9 mouse cellular contexts compared by ENCODE assay signal in genomic region chr5:120680918-120681317, GRCm38 (mm10). TPM values are rescaled to one million over a fixed set of nuclear protein-coding genes. Genes with fewer than 3 reads are reported as not detected.
DNase-seq lines count a peak whose midpoint lies in the region; ATAC-seq and TF ChIP-seq lines count a peak whose summit lies in the region.
"Had no signal": no experiment of that assay in that cellular context is flagged by ENCODE, and none has a peak within 500 bp of the region (broad histone marks: within the 10 kb centered on the region; RNA-seq: fewer than 3 reads in every experiment).

No protein-coding gene starts in this region.

- no peak overlapping the region for H3K27ac ChIP-seq in lung, embryonic 14.5 days (ENCODE audit: low read depth)
- H3K27ac ChIP-seq in embryonic facial prominence, embryonic 13.5 days = no peak overlapping the region
- 0 out of 2 replicates have a peak overlapping the region, but pooled peaks have one; percentile 68 for H3K27ac ChIP-seq in hindbrain, embryonic 12.5 days
- peak overlapping the region; percentile 93; the same call in 1 of the 2 replicates for H3K27ac ChIP-seq in midbrain, embryonic 14.5 days (replicated peaks; ENCODE audit: low read depth, low read length)
- no peak overlapping the region for H3K27ac ChIP-seq in thymus, adult 2 months (ENCODE audit: control insufficient read depth, insufficient read depth, low read length)

- H3K9ac ChIP-seq in lung, embryonic 14.5 days = no peak overlapping the region
- H3K9ac ChIP-seq in embryonic facial prominence, embryonic 13.5 days = no peak overlapping the region
- H3K9ac ChIP-seq in hindbrain, embryonic 12.5 days = no peak overlapping the region
- H3K9ac ChIP-seq in midbrain, embryonic 14.5 days (replicated peaks; ENCODE audit: low read length) = no peak overlapping the region

- no peak for TF ChIP-seq CTCF in lung, embryonic 14.5 days (IDR thresholded peaks at IDR 0.05; ENCODE audit: low read depth)
- TF ChIP-seq CTCF in lung, adult 2 months (IDR thresholded peaks at IDR 0.05; ENCODE audit: insufficient read depth, low read length) = no peak
- no peak for TF ChIP-seq CTCF in thymus, adult 2 months (IDR thresholded peaks at IDR 0.05; ENCODE audit: borderline replicate concordance, control insufficient read depth, extremely low read depth, insufficient read depth, low read length, poor library complexity)

- 84% methylated on average over 18 of the region's 18 CpGs for WGBS in lung, embryonic 14.5 days
- WGBS in lung, adult 2 months = 85% methylated on average over 18 of the region's 18 CpGs
- 85% methylated on average over 18 of the region's 18 CpGs for WGBS in embryonic facial prominence, embryonic 13.5 days
- 83% methylated on average over 18 of the region's 18 CpGs for WGBS in hindbrain, embryonic 12.5 days
- 84% methylated on average over 18 of the region's 18 CpGs for WGBS in midbrain, embryonic 14.5 days
- WGBS in thymus, adult 2 months = 94% methylated on average over 18 of the region's 18 CpGs

- H3K27me3 ChIP-seq in lung, embryonic 14.5 days (ENCODE audit: insufficient read depth, low read length) = peaks cover 22% of the 10 kb centered on the region
- H3K27me3 ChIP-seq in embryonic facial prominence, embryonic 13.5 days = peaks cover 45% of the 10 kb centered on the region
- H3K27me3 ChIP-seq in hindbrain, embryonic 12.5 days = peaks cover 42% of the 10 kb centered on the region
- H3K27me3 ChIP-seq in midbrain, embryonic 14.5 days (ENCODE audit: control insufficient read depth, insufficient read depth, low read length) = peaks cover 18% of the 10 kb centered on the region
- H3K27me3 ChIP-seq in thymus, adult 2 months (ENCODE audit: control insufficient read depth, insufficient read depth, low read length) = no peaks in the 10 kb centered on the region

- no peak overlapping the region for H3K4me3 ChIP-seq in lung, embryonic 14.5 days (ENCODE audit: low read depth, low read length)
- no peak overlapping the region for H3K4me3 ChIP-seq in lung, adult 2 months (replicated peaks; ENCODE audit: extremely low read depth, low read depth, low read length)
- no peak overlapping the region for H3K4me3 ChIP-seq in embryonic facial prominence, embryonic 13.5 days
- no peak overlapping the region for H3K4me3 ChIP-seq in hindbrain, embryonic 12.5 days
- no peak overlapping the region for H3K4me3 ChIP-seq in midbrain, embryonic 14.5 days (replicated peaks; ENCODE audit: low read depth, low read length)
- no peak overlapping the region for H3K4me3 ChIP-seq in thymus, adult 2 months (ENCODE audit: control insufficient read depth, insufficient read depth, low read length)

- peaks cover 2% of the 10 kb centered on the region for H3K4me1 ChIP-seq in lung, embryonic 14.5 days (ENCODE audit: insufficient read depth)
- H3K4me1 ChIP-seq in lung, adult 2 months (ENCODE audit: control insufficient read depth, insufficient read depth, low read length) = no peaks in the 10 kb centered on the region
- H3K4me1 ChIP-seq in embryonic facial prominence, embryonic 13.5 days = peaks cover 25% of the 10 kb centered on the region
- H3K4me1 ChIP-seq in hindbrain, embryonic 12.5 days = peaks cover 28% of the 10 kb centered on the region
- peaks cover 17% of the 10 kb centered on the region for H3K4me1 ChIP-seq in midbrain, embryonic 14.5 days (ENCODE audit: control insufficient read depth, insufficient read depth, low read length)
- peaks cover 43% of the 10 kb centered on the region for H3K4me1 ChIP-seq in thymus, adult 2 months (replicated peaks; ENCODE audit: control insufficient read depth, insufficient read depth, low read length)

- no peaks in the 10 kb centered on the region for H3K9me3 ChIP-seq in lung, embryonic 14.5 days (ENCODE audit: low read depth, low read length)
- 0 out of 2 replicates have a peak, but pooled peaks cover 4% of the 10 kb centered on the region for H3K9me3 ChIP-seq in embryonic facial prominence, embryonic 13.5 days
- no peaks in the 10 kb centered on the region for H3K9me3 ChIP-seq in hindbrain, embryonic 12.5 days (replicated peaks)
- H3K9me3 ChIP-seq in midbrain, embryonic 14.5 days (ENCODE audit: control insufficient read depth, low read length) = no peaks in the 10 kb centered on the region

- no peak for ATAC-seq in lung, embryonic 14.5 days (ENCODE audit: insufficient read depth)
- ATAC-seq in embryonic facial prominence, embryonic 13.5 days (ENCODE audit: insufficient number of reproducible peaks, insufficient read depth, low FRiP score, low TSS enrichment, low read depth) = no peak
- no peak for ATAC-seq in hindbrain, embryonic 12.5 days (ENCODE audit: low FRiP score)
- ATAC-seq in midbrain, embryonic 14.5 days (ENCODE audit: low FRiP score, low TSS enrichment) = no peak

- TF ChIP-seq POLR2A in lung, adult 2 months (IDR thresholded peaks at IDR 0.05; ENCODE audit: borderline replicate concordance, extremely low read depth, low read depth, low read length) = no peak
- TF ChIP-seq POLR2A in thymus, adult 2 months (IDR thresholded peaks at IDR 0.05; ENCODE audit: control insufficient read depth, extremely low read depth, insufficient read depth, low read length, poor library complexity) = no peak

- DNase-seq in lung, embryonic 14.5 days = no peak
- no peak for DNase-seq in lung, adult 2 months
- DNase-seq in midbrain, embryonic 14.5 days = no peak
- DNase-seq in adrenal gland, adult (ENCODE audit: inconsistent age in 2 of 2, low spot score in 1 of 2) = no peak
- no peak for DNase-seq in thymus, adult 2 months
- no peak for DNase-seq in frontal cortex, postnatal 25 days (ENCODE audit: low spot score in 2 of 2)

- no peaks in the 10 kb centered on the region for H3K36me3 ChIP-seq in lung, embryonic 14.5 days (ENCODE audit: insufficient read depth)
- no peaks in the 10 kb centered on the region for H3K36me3 ChIP-seq in embryonic facial prominence, embryonic 13.5 days
- H3K36me3 ChIP-seq in hindbrain, embryonic 12.5 days = no peaks in the 10 kb centered on the region
- H3K36me3 ChIP-seq in midbrain, embryonic 14.5 days (ENCODE audit: control insufficient read depth, insufficient read depth, low read length) = peaks cover 28% of the 10 kb centered on the region
- H3K36me3 ChIP-seq in thymus, adult 2 months (ENCODE audit: control insufficient read depth, insufficient read depth, low read length) = no peaks in the 10 kb centered on the region

- H3K4me2 ChIP-seq in lung, embryonic 14.5 days = peak overlapping the region; percentile 67; the same call in 1 of the 2 replicates
- H3K4me2 ChIP-seq in embryonic facial prominence, embryonic 13.5 days = 0 out of 2 replicates have a peak overlapping the region, but pooled peaks have one; percentile 62
- H3K4me2 ChIP-seq in hindbrain, embryonic 12.5 days (replicated peaks) = peak overlapping the region; percentile 64; the same call in 1 of the 2 replicates
- H3K4me2 ChIP-seq in midbrain, embryonic 14.5 days (ENCODE audit: low read length) = peak overlapping the region; percentile 55

RNA-seq across cellular contexts. Expression of gene Dtx1, which starts 30.8 kb away (rescaled TPM):
- polyA plus RNA-seq in lung, embryonic 14.5 days (2014; fragmentation: Nextera tagmentation; extraction: Ambion mirVana) = 2.2 and 2.8 TPM in 2 replicates
- polyA plus RNA-seq in lung, adult 2 months (2012; rRNA removed) = 6.1 and 7.8 TPM in 2 replicates
- 6.2 and 7.2 TPM in 2 replicates for polyA plus RNA-seq in embryonic facial prominence, embryonic 13.5 days (2015; fragmentation: Nextera tagmentation; extraction: Ambion mirVana)
- polyA plus RNA-seq in hindbrain, embryonic 12.5 days (2016; fragmentation: Nextera tagmentation; extraction: Ambion mirVana) = 23.0 and 25.6 TPM in 2 replicates
- 50.0 and 61.4 TPM in 2 replicates for polyA plus RNA-seq in midbrain, embryonic 14.5 days (2014; fragmentation: Nextera tagmentation; extraction: Ambion mirVana)
- 60.6 and 66.6 TPM in 2 replicates for polyA plus RNA-seq in thymus, adult 2 months (2012; rRNA removed)

RNA-seq across cellular contexts. Expression of gene Rasal1, which starts 32.3 kb away (rescaled TPM):
- 0.15 TPM in 1 of 2 replicates, not detected in the other for polyA plus RNA-seq in lung, embryonic 14.5 days (2014; fragmentation: Nextera tagmentation; extraction: Ambion mirVana)
- 0.80 and 1.6 TPM in 2 replicates for polyA plus RNA-seq in lung, adult 2 months (2012; rRNA removed)
- polyA plus RNA-seq in embryonic facial prominence, embryonic 13.5 days (2015; fragmentation: Nextera tagmentation; extraction: Ambion mirVana) = 0.32 TPM in 1 of 2 replicates, not detected in the other
- 0.06 and 0.38 TPM in 2 replicates for polyA plus RNA-seq in hindbrain, embryonic 12.5 days (2016; fragmentation: Nextera tagmentation; extraction: Ambion mirVana)
- 0.84 and 1.3 TPM in 2 replicates for polyA plus RNA-seq in midbrain, embryonic 14.5 days (2014; fragmentation: Nextera tagmentation; extraction: Ambion mirVana)
- 27.7 and 28.0 TPM in 2 replicates for polyA plus RNA-seq in thymus, adult 2 months (2012; rRNA removed)
- polyA plus RNA-seq: neural tube, embryonic 11.5 days had no signal

RNA-seq across cellular contexts. Expression of gene Cfap73, which starts 46.9 kb away (rescaled TPM):
- not detected in 2 replicates for polyA plus RNA-seq in lung, embryonic 14.5 days (2014; fragmentation: Nextera tagmentation; extraction: Ambion mirVana)
- 1.6 TPM in 2 replicates for polyA plus RNA-seq in lung, adult 2 months (2012; rRNA removed)
- not detected in 2 replicates for polyA plus RNA-seq in embryonic facial prominence, embryonic 13.5 days (2015; fragmentation: Nextera tagmentation; extraction: Ambion mirVana)
- 0.56 and 0.77 TPM in 2 replicates for polyA plus RNA-seq in hindbrain, embryonic 12.5 days (2016; fragmentation: Nextera tagmentation; extraction: Ambion mirVana)
- polyA plus RNA-seq in midbrain, embryonic 14.5 days (2014; fragmentation: Nextera tagmentation; extraction: Ambion mirVana) = 0.32 TPM in 1 of 2 replicates, not detected in the other
- 0.15 and 0.33 TPM in 2 replicates for polyA plus RNA-seq in thymus, adult 2 months (2012; rRNA removed)
- polyA plus RNA-seq: neural tube, embryonic 11.5 days had no signal

Comparison
In these comparisons a context has a peak if more than half of its experiments do, and no peak if none do; other contexts are left out.
1. H3K27ac ChIP-seq: peak in hindbrain, embryonic 12.5 days (single experiment) and midbrain, embryonic 14.5 days (single experiment); none in lung, embryonic 14.5 days (single experiment), embryonic facial prominence, embryonic 13.5 days (single experiment) and thymus, adult 2 months (single experiment).
2. RNA of gene Rasal1, which starts 32.3 kb away (polyA plus RNA-seq): 27.7 to 28.0 TPM in thymus, adult 2 months; 0.80 to 1.6 TPM in lung, adult 2 months, 0.84 to 1.3 TPM in midbrain, embryonic 14.5 days, 0.32 TPM in embryonic facial prominence, embryonic 13.5 days, 0.06 to 0.38 TPM in hindbrain, embryonic 12.5 days and 0.15 TPM in lung, embryonic 14.5 days; every median in the first group is over 10 times any median in the second.
3. Peak in every context shown above with its lines, with median percentiles within 50 percentile points of each other: H3K4me2 ChIP-seq.